Mouse (Mus musculus): ENCODE data around the gene Mpp6. TPM values are rescaled to one million over a fixed set of nuclear protein-coding genes. Genes with fewer than 3 reads are reported as not detected.

Gene Mpp6
- 10 to 100 TPM; 20.4 to 24.7 (median 21.1) TPM for total RNA-seq (2022)

DNA sequence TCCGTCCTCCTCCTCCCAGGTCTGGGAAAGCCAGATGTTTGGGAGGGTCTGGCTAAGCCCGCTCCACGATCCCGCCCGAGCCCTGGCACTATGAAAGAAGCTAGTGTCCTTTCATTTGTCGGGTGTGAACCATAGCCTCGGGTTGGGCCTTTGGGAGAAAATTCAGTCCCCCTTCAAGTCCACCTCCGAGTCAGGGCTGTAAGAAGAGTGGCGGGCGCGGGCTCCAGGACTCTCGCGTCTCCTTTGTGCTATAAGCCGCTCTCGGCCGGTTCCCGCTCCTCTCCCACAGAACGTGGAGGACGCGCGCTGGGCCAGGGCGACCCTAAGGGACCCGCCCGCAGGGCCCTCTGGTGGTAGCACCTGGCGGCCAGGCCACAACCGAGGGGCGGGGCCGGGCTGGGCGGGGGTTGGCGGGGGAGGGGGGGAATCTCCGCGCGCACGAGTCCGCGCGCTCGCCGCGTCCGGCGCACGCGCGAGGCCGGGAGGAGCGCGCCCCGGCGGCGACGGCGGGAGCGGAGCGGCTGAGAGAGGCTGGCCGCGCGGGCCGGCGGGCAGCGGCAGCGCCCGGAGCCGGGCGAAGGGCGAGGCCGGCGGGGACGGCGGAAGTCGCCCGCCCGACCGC is at the start of gene Mpp6:
Gene Mpp6 (plus strand): TSS at position 485 of the 622 bp plus-strand sequence.
- DNase-seq = peak; percentile 58

DNA sequence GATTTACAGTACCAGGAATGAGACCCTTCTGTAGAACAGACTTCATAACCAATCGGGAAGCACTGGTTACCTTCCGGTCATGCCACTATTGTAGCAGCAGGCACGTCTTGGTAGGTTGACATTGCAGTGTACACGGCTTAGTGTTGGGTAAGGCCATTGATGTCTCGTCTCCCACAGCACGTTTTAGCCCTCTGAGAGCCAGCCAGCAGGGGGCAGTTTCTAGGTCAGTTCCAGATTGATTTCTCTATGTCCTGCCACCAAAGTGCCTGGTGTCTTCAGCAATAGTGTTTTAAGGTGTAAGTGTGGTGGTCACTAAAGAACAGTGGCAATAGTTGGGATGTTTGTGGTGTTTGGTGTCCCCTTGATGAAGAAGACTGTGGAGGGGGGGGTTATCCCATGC is 43.9 kb upstream of the Mpp6 start:
- no peak for DNase-seq

DNA sequence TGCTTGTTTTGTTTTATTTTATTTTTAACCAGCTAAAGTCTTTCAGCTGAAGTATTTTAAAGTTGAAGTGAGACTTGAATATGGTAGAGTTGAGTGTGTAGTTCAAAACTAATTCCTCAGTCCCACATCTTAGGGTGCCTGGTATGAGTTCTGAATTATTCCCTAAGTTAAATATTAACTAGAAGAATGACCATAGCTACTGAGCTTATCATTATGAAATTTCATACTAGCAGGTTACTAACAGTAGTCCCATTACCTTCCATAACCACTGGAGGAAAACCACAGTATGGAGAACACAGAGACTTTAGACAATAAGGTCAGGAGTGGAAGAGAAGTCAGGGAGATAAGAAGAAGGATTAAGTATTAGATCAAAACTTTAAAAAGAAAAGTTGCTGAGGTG is 41.6 kb upstream of the Mpp6 start:
- no peak for DNase-seq

DNA sequence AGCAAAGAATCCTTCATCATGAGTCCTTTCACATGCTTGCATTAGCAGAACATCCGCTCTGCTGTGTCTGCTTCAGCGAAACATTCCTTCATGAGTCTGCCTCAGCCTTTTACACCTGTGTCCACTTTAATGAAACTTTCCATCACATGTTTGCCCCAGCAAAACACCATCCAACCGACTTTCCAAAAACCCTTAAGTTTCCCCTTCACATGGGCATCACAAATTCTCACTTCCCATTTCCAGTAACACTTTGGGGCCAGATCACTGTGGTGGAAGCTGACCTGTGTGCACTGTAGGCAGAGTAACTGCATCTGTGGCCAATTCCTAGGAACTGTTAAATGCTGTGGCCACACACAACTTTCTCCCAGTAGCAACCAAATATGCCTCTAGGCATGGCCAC is 34.8 kb upstream of the Mpp6 start:
- no peak for DNase-seq

DNA sequence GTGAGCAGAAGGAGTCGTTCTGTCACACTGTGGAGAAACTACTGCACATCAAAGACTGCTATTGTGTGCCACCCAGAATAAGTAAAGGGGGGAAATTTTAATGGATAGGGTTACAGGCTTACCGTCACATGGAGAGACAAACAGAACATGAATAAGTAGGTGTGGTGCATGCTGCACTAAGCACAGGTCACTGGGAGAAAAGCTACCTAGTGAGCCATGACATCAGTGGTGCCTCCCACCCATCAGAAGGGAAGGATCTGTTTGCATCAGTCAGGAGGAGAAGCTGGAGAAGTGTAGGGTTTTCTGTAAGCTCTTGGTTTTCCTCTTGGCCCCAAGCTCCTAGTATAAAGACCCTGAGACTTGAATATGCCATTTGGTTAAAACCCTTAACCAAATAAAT is 33.6 kb upstream of the Mpp6 start:
- no peak for DNase-seq

DNA sequence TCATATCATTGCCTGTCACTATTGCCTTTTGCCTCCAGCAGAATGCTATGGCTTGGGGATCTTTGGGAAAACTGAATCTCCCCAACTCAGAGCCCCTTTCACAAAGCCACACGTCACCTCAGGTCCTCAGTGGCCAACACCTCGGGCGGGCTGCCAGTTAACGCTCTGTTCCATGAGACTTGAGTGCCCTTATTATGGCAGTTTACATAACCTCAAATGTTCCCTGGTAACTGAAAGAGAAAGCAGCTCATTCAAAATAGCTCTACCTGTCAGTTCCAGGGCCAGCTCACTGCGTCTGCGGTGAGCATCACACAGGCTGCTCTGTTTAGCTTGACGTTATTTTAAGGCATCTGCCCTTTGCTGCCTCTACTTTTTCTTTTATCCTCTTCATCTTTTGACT is 29.6 kb upstream of the Mpp6 start:
- no peak for DNase-seq

DNA sequence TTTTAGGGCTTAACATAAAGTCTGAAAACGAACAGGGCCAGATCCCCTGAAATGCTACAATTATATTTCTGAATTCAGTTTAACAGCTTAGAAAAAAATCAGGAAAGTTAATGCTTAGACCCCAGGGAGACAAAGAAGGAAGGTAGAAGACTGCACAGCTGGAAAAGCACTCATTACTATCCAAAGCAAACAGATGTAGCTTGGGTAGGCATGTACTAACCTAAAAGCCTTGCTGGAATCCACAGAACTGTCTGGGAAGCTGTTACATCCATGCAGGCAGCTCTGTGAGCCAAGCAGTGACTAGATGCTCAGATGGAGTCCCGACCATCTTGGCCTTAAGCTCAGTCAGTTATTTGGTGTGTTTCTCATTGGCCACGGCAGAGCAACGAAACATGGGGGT is 24.8 kb upstream of the Mpp6 start:
- DNase-seq = no peak

DNA sequence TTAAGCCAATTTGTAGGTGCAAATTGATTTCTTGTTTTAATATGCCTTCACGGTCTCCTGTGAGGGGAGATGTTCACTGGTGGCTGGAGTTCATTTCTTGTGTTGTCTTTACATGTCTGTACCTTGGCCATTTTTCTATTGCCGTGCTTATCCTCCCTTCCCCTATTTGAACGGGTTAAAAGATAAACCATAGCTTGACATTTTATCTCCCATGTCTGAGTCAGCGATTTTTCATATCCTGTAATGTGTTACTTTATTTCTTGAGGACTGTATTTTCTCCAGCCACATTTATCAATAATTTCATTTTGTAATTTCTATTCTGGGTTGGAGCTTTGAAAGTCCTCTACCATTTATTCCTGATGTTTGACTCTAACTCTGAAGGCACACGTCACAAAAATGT is 20.7 kb upstream of the Mpp6 start:
- no peak for DNase-seq

DNA sequence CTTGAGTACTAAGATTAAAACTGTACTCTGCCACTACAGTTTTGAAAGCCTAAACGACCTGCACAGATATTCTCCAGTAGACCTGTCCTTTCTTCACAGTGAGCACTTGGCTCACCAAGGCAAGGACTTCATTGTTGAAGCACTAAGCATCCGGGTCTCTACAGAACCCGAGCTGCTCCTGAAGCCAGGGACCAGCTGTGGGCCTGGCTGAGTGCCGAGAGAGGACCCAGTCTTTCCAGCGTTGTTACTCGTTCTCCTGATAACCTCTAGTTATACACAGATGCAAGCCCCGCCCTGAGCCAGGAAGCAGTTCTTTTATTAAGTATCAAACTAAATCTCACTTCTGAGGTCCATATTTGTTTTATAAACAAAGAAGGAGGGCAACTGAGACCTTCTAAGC is 19.8 kb upstream of the Mpp6 start:
- no peak for DNase-seq

DNA sequence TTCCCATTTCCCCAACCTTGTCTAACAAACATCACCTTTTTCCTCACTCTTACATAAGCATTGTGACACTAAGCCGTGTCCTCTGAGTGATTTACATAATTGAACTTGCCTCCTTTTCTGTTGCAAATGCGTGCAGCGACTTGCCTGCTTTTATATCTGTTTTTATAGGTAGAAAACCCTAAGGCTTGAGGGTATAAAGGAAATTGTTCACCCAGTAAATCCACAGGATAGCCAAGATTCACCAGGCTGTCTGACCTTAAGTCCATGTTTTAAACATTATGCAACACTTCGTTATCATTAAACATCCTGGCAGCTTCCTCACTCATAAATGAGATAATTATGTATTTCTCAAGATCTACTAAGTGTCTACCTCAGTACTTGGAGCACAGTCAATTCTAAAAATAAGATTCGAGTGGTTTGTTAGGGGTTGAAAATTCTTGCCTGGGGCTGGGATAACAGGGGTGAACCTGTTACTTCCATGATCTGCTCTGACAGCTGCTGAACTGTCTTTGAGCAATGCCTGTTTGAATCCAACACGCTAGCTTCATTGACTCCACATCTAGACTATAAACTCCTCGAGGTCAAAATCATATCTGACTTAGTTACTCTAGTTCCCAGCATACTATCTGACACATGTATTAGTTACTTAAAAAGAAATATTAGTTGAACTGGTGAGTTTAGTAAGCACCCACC is 18.4 kb upstream of the Mpp6 start:
- DNase-seq = no peak

DNA sequence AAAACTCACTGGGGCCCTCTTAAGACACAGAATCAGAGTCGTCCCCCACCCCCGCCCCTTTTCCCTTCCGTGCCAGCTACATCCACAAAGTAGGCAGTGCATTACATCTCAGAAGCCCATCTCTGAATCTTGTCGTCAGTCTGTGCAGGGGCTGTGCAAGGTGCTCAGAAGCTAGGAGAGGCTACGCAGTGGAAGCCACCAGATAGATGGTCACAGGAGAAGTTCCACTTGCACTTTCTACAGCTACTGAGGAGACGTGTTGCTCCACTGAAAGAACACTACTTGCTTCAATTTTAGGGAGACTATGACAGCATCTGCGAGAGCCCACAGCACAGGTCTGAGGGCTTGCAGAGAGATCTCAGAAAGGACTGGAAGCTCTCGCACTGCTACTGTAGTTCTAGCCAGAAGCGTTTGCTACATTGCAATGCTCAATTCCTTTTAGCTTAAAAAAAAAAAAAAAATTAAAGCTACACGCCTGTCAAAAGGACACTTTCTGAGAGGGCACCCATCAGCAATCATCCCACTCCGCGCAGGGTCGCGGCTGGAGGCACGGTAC is 762 bp upstream of the Mpp6 start:
- no peak for DNase-seq

DNA sequence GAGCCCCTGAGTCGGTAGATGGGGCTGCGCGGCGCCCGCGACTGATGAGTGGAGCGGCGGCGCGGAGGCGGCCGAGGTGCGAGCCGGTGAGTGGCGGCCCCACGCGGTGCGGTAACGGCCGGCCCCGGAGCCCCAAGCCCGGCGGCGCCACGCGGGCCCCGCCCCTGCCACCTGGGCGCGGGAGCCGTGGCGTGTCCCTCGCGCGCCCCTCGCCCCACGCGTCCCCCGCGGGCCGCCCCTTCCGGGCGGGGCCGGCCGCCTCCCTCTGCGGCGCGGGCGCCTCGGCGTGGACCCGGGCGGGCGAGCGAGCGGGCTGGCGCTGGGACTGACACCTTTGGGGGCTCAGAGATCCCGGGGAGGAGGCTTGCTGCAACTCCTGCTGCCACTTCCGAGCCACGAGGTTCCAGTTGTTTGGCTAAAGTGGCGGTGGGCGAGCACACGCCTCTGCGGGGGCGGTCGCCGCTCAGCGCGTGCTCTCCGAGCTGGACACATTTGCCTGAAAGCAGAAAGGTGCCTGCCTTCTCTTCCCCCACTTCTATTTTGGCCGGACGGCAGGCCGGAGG is 419 bp downstream of the Mpp6 start:
- DNase-seq = no peak

DNA sequence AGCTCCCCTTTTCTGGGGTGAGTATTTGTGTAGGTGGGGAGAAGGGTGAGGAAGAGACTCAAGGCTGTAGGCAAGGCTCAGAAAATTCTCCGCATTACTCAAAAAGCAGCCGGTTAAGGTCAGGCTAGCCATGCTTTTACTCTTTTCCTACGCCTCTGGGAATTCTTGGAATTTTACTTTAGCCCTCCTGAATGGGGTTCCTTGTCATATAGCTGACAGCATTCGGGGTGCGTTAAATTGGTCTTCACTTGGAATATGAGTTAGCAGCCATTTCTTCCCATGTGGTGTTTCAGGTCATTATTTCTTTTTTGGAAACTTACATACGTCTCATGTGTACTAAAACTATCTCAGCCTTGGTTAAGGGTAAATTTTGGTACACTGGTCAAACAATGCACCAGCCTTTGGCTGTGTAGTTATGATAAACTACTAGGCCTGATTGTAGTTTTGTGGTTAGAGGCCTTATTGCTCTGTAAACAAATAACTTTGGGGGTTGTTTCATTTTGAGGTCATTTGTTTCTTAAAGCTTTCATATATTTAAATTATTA is 1.1 kb downstream of the Mpp6 start:
- DNase-seq = no peak

DNA sequence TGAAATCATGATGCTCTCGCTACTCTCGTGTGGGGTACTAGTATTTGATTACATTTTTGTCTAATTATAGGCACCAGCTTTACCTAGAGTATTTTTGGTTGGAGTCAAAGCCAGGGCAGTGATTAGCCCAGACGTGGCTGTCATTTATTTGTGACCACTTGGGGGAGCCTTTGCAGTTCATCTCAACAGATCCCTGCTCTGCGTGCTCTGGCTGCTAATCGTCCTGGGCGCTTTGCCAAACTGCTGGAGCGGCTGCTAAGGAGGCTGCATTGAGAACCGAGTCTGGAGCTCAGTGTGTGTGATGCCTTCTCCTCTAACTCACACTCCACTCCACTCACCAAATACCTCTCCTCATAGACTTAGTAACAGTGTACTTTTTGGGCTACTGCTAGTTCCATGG is 2.7 kb downstream of the Mpp6 start:
- DNase-seq = peak; percentile 86

DNA sequence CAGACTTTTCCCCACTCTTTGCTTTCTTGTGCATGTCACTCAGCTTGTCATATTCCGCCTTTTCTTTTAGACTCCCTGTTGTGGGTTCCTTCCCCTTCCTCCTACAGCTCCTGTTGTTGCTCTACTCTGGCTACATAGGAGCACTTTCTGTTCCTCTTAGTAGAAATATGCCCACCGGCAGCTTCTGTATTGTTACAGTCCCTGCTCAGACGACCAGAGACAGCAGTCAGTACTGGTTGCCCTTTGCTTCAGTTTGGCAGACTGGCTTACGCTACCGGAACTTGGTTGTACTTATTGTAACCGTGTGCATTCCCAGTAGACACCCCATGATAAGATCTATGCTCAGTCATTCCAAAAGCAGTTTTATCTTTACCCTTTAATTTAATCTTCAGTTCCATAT is 4.2 kb downstream of the Mpp6 start:
- DNase-seq = no peak

DNA sequence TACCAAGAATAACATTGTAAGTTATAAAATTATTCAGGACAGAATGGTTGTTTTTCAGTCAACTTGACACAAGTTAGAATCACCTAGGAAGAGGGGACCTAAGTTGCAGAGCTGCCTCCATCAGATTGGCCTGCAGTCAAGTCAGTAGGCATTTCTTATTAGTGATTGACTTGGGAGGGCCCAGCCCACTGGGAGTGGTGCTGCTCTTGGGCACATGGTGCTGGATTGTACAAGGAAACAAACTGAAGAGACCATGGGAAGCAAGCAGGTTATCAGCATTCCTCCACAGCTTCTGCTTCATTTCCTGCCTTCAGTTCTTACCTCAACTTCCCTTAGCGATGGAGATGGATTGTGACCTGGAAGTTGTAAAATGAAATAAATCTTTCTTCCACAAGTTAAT is 10.9 kb downstream of the Mpp6 start:
- DNase-seq = no peak

DNA sequence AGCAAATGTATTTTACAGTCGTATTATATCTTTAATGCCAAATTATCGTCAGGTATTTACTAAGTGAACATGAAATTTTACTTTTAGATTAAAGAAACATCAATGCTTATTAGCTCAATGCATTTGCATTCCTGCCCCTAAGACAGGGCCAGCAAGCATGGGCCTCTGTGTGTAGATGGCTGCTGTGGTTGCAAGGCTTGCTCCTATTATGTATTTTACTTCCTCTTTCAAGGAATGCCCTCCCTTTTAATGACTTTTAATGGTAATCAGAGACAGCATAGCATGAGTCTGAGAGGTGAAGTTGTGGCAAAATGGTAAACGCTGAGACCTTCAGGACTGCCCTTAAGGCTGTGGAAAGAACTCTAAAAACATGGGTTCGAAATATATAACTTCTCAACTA is 12.8 kb downstream of the Mpp6 start:
- no peak for DNase-seq

DNA sequence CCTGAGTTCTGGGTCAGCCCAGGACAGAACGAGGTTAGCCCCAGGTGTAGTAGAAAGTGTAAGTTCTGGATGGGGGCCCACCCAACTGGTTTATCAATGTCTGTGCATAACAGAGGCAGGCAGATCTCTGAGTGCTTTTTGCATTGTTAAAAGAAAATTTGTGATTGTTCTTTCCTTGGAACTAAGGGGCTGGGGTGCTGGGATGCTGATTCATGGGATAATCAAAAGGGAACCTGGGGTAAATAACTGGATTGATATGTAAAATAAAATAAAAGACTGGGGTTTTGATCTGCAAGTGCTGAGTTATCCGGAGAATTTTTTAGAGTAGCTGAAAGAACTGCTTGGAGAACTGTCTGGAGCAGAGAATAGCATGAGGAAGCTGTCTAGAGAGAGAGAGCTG is 14.2 kb downstream of the Mpp6 start:
- DNase-seq = no peak

DNA sequence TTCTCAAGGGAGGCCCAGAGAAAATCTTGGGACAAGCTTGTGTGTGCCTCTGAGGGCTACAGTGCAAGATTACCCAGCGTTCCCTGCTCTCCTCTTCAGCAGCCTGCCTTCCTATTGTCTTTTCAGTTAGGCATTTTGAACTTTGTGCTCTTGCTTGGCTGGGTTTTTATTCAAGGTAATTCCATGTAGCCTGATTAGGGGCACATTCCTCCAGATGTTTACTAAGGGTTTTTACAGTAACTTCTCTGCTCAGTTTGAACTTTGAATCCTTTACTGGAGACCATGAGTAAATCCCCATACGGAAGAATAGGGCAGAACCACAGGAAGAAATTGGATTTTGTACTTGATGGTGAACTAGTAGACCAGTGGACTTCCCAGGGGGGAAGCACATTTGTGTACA is 16.3 kb downstream of the Mpp6 start:
- DNase-seq = no peak

DNA sequence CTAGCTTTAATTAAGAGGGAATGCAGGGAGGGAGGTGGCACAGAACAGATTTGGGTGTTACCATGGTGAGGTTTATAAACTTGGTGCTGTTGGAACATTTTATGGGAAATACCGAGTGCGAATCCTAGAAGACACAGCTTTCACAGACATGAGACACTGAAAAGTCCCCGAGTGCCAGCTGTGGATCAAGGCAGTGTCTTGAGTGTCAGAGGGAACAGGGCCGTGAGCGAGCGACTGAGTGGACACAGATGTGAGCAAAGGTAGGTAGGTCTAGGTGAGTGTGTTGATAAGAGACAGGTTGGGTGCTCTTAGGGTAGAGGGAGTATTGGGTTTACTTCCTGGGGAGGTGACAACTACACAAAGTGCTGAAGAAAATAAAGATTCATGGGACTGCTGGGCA is 17.5 kb downstream of the Mpp6 start:
- DNase-seq = no peak

DNA sequence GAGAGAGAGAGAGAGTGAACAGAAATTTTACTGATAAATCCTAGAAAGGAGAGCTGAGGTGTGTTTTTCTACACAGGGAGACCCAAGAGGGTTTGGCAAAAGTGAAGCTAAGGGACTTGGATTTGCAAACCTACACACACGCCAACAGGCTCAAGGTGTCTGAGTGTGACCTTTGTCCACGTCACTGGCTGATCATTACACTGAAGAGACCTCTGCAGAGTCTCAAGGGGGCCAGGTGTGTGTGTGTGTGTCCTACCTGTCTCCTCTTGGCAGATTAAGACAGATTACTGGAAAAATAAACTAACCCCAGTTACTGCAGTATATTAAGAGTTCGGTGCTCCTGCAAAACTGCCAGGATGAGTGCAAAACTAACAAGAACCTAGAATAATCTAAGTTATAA is 27.6 kb downstream of the Mpp6 start:
- DNase-seq = no peak

DNA sequence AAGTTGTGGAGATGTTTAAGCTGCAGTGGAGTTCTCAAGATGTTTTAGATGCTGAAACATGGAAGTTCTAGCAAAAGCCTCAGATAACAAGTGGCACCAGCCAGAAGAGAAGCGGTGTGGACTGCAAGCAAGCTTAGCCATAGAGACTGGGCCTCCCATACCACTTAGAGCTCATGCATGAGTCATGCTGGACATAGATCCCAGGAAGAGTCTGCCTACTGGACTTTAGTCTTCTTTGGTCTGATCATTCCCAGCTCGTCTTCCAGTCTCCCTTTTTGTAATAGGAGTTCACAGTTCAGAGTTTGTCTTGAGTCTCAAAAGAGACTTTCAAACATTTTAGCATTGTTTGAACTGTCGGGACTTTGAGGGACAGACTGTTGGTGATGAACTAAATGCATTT is 29.5 kb downstream of the Mpp6 start:
- no peak for DNase-seq

DNA sequence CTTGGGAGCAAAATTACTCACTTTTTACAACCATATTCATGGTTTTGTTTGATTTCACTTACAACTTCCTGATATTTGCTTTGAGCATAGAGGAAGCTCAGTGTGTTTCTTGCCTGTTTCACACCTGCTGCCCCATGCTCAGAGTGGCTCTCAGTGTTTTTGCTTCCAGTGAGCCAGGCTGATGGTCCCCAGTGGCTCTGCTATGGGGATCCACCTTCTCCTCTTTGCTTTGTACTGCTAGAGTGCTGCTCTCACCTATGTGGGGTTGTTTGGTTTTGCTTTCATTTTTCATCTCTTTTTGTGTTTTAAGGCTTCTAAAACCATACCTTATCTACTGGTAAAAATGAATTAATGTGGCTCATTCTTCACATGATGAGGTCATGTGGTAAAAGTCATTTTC is 36.1 kb downstream of the Mpp6 start:
- no peak for DNase-seq

DNA sequence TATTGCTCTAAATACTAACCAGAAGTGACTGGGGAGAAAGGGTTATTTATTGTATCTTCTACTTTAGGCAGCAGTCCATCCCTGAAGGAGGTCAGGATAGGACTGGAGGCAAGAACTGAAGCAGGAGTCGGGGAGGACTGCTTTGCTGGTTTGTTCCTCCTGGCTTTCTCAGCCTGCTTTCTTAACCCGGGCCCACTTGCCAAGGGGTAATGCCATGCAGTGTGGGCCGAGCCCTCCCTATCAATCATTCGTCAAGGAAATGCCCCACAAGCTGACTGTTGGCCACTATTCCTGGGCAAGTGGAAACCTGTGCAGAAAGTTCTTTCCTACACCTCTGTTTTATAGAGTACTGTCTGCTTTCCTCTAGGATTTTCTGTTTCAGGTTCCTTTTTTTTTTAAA is 39.3 kb downstream of the Mpp6 start:
- DNase-seq = no peak
